Mouse (Mus musculus) heart, embryonic 15.5 days (tissue): ENCODE results near the gene Stag2. TPM values are rescaled to one million over a fixed set of nuclear protein-coding genes. Genes with fewer than 3 reads are reported as not detected.

Experiments
- ATAC-seq: fragments of 200-750 bp; cut with Nextera tagmentation; replicated peaks from 2 replicates; pipeline ENCODE4 v1.8.0; 2017; ENCODE audit warnings: low read depth, moderate TSS enrichment; ENCODE audit not compliant: insufficient number of reproducible peaks, insufficient read depth, low FRiP score
- H3K27ac ChIP-seq: fragments of 300-500 bp; sonication (generic); 2 replicates; pipeline ENCODE4 v1.5.1; 2015; ENCODE audit warnings: mild to moderate bottlenecking, inconsistent platforms
- H3K27me3 ChIP-seq: fragments of 300-500 bp; sonication (generic); 2 replicates; pipeline ENCODE4 v1.6.1; 2015; ENCODE audit warnings: inconsistent platforms
- H3K36me3 ChIP-seq: fragments of 300-500 bp; sonication (generic); 2 replicates; pipeline ENCODE4 v1.6.1; 2015; ENCODE audit warnings: mild to moderate bottlenecking, inconsistent platforms
- H3K4me1 ChIP-seq: fragments of 300-500 bp; sonication (generic); replicated peaks from 2 replicates; pipeline ENCODE4 v1.6.1; 2015; ENCODE audit warnings: inconsistent platforms
- H3K4me2 ChIP-seq: fragments of 300-500 bp; sonication (generic); 2 replicates; pipeline ENCODE4 v1.6.1; 2015; ENCODE audit warnings: inconsistent platforms, mild to moderate bottlenecking, moderate library complexity
- H3K4me3 ChIP-seq: fragments of 300-500 bp; sonication (generic); 2 replicates; pipeline ENCODE4 v1.5.1; 2015; ENCODE audit warnings: mild to moderate bottlenecking, inconsistent platforms
- H3K9ac ChIP-seq: fragments of 300-500 bp; sonication (generic); 2 replicates; pipeline ENCODE4 v1.6.1; 2015; ENCODE audit warnings: mild to moderate bottlenecking, inconsistent platforms
- H3K9me3 ChIP-seq: fragments of 300-500 bp; sonication (generic); replicated peaks from 2 replicates; pipeline ENCODE4 v1.6.1; 2016; ENCODE audit warnings: inconsistent platforms
- WGBS: fragments of 180-500 bp; shearing (Covaris S2); methylation state at CpG from one replicate; pipeline ENCODE4 v1.1.7; 2015; ENCODE audit warnings: mixed read lengths; 5-methylcytosine and 5-hydroxymethylcytosine counted together
- polyA plus RNA-seq: library from polyadenylated mRNA; unstranded; fragments of >200 nt; fragmentation: Nextera tagmentation; extraction: Ambion mirVana; gene quantifications from 2 replicates; pipeline ENCODE4 v1.2.1, GENCODE M21; 2015

Gene Stag2
- polyA plus RNA-seq = 27.7 and 28.2 TPM in 2 replicates

DNA sequence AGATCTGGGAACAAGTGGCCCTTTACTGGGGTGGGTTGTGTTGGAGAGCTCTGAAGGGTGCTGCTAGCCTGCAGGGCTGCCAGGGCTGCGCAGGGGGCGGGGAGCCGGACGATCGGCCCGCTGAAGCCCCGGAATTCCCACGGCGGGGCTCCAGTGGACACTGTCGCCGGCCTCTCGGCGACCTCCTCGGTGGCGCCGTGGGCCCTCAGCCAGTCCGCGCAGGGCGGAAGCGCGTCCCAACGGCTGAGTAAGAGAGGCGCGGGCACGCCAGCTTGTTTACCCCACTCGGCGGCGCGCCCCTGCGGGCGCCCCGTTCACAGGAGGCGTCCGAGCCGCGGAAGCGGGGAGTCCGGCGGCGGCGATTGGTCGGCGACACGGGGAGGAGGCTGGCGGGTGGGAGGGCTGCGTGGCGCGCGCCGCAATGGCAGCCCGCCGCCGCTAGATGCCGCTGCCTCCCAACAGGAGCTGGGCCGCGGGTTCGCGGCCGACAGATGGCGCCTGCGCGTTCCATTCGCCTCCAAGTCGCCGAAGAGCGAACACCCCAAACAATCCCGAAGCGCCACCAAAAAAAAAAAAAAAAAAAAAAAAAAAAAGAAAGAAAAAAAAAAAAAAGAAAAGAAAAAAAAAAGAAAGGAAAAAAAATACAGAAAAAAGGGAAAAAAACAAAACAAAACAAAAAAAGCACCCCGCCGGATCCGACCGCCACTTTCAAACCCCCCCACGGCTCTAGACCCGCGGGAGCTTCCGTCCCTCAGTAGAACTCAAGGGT, at the start of gene Stag2:
Gene Stag2 (plus strand): TSS at position 530 of the 769 bp plus-strand sequence.
- peak; percentile 82 for ATAC-seq
- 4% methylated on average over 52 of the region's 76 CpGs for WGBS
- H3K27me3 ChIP-seq = no peaks in the 10 kb centered on the region

DNA sequence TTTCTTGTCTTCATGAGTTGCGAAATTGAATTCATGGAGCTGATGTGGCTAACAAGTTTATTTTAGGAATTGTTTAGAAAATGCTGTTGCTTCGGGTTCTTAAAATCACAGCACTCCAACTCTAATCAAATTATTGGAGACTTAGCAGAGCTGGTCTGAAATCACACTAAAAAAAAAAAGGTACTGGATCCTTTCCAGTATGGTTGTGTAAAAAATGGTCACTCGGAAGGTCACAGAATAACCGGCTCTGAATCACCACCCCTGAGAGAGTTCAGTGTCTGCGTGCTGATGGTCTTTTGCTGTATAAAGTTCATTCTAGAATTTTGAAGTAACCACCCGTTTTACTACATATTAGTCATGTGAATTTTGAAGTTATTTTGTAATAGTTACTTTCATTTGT, 42.0 kb upstream of the Stag2 start:
- no peak overlapping the region for H3K9ac ChIP-seq
- ATAC-seq = no peak

More for the DNA sequence above, at the start of gene Stag2:
- Histone ChIP-seq H3K9ac (peak within 1 kb of the TSS; percentile 92), H3K4me3 (peak within 1 kb of the TSS; percentile 69), H3K36me3 (no peaks in the 10 kb centered on the region), H3K4me1 (peaks cover 4% of the 10 kb centered on the region), H3K9me3 (no peaks in the 10 kb centered on the region), H3K27ac (peak within 1 kb of the TSS; percentile 99), H3K4me2 (peak within 1 kb of the TSS; percentile 56)

DNA sequence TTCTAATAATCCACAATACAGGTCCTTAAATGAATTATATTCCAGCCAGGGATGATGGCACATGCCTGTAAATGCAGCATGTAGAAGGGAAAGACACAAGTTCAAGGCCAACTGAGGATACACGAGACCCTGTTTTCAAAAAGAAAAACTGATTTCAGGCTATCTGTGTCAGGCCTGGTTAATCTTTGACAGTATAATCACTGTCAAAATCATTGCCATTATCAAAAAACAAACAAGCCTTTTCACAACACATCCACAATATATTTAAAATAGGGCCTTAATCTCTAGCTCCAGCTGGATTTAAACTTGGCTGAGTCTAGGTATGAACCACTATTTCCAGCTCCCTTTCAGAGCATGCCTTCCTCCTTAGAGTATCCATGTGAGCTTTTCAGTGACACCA, 38.5 kb upstream of the Stag2 start:
- H3K36me3 ChIP-seq = peaks cover 16% of the 10 kb centered on the region
- ATAC-seq = no peak
- no peak overlapping the region for H3K9ac ChIP-seq
- no peak overlapping the region for H3K27ac ChIP-seq
- H3K4me3 ChIP-seq = no peak overlapping the region
- no peak overlapping the region for H3K4me2 ChIP-seq
- H3K9me3 ChIP-seq = no peaks in the 10 kb centered on the region
- H3K27me3 ChIP-seq = no peaks in the 10 kb centered on the region
- 79% methylated on average over 1 of the region's 1 CpGs for WGBS
- H3K4me1 ChIP-seq = no peaks in the 10 kb centered on the region

More for the DNA sequence above, 42.0 kb upstream of the Stag2 start:
- Histone ChIP-seq H3K36me3 (peaks cover 29% of the 10 kb centered on the region), H3K27ac (no peak overlapping the region), H3K9me3 (no peaks in the 10 kb centered on the region), H3K4me3 (no peak overlapping the region), H3K4me1 (no peaks in the 10 kb centered on the region), H3K4me2 (no peak overlapping the region), H3K27me3 (no peaks in the 10 kb centered on the region)
- WGBS = 81% methylated on average over 6 of the region's 6 CpGs

DNA sequence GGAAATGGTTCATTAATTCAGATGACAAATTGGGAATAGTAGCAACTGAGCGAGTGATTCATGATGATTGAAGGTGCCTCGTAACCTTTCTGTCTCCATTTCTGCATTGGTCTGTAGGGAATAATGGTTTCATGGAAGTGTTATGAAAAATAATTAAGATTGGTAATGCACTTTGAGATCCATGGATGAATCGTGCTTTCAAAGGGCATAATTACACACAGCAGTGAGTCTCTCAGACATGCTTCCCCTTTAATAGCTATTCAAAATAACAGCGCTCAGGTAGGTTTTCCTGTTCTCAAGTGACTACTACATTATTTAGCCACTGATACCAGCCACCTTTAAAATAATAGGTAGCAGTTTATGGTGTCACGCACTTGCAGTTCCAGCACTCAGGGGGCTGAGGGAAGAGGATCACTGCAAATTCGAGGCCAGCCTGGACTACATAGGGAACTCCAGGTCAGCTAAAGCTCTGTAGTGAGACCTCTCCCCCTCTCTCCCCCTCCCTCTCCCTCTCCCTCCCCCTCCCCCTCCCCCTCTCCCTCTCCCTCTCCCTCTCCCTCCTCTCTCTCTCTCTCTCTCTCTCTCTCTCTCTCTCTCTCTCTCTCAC, 29.6 kb upstream of the Stag2 start:
- Histone ChIP-seq H3K4me1 (no peaks in the 10 kb centered on the region), H3K27ac (no peak overlapping the region), H3K4me3 (no peak overlapping the region), H3K4me2 (no peak overlapping the region), H3K9me3 (no peaks in the 10 kb centered on the region), H3K36me3 (no peaks in the 10 kb centered on the region), H3K27me3 (no peaks in the 10 kb centered on the region), H3K9ac (no peak overlapping the region)
- 75% methylated on average over 6 of the region's 6 CpGs for WGBS
- ATAC-seq = no peak

DNA sequence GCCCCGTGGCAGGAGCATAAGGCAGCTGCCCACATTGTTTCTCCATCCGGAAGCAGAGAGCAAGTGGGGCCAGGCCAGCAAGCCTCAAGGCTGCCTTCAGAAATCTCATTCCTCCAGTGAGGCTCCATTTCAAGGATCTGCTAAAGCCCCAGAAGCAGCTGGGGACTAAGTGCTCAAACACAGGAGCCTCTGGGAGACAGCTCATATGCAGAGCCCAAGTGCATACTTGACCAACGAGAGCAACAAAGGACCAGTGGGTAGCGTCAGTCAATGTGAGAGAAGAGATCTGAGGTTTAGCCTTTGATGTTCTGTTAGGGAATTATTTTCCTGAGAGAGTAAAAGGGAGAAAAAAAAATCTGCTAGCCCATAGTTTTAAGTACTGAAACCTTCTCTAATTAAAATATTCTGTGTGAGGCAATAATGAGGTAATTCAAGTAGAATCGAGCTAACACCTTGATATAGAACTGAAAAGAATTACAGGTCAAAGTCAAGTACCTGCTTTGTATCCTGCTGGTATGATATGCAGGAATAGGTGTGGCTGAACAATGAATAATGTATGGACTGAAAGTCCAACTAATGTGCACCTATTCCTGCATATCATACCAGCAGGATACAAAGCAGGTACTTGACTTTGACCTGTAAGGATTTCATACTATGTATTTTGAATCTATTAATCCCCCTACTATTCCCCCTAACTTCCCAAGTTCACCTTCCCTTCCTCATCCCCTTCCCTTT, 24.0 kb upstream of the Stag2 start:
- WGBS = 66% methylated on average over 5 of the region's 5 CpGs
- ATAC-seq = no peak
- H3K9ac ChIP-seq = no peak overlapping the region
- no peak overlapping the region for H3K4me3 ChIP-seq
- H3K4me2 ChIP-seq = no peak overlapping the region
- no peaks in the 10 kb centered on the region for H3K4me1 ChIP-seq
- H3K27ac ChIP-seq = no peak overlapping the region
- H3K9me3 ChIP-seq = no peaks in the 10 kb centered on the region
- no peaks in the 10 kb centered on the region for H3K27me3 ChIP-seq
- H3K36me3 ChIP-seq = no peaks in the 10 kb centered on the region

DNA sequence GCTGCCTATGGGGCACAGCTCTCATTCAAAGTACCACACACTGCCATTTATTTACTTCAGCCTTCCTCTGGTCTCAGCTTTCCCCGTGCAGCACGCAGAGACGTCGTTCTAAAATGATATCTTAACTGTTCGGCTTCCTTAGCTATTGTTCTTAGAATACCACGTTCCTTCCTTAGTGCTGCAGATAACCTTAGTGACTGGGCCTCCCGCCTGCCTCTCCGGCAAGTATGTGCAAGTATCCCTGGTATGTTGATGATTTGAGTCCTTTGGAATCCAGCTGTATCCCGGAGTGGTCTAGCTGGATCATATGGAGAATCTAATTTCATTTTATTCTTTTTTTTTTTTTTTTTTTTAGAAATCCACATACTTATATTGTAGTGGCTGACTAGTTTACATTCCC, 9.2 kb upstream of the Stag2 start:
- 22% methylated on average over 9 of the region's 9 CpGs for WGBS
- no peaks in the 10 kb centered on the region for H3K9me3 ChIP-seq
- H3K4me1 ChIP-seq = no peaks in the 10 kb centered on the region; the same call in 1 of the 2 replicates
- H3K36me3 ChIP-seq = no peaks in the 10 kb centered on the region
- peak; percentile 79 for ATAC-seq
- H3K4me2 ChIP-seq = peak overlapping the region; percentile 18; the same call in 1 of the 2 replicates
- H3K4me3 ChIP-seq = no peak overlapping the region
- H3K27me3 ChIP-seq = no peaks in the 10 kb centered on the region
- no peak overlapping the region for H3K9ac ChIP-seq
- H3K27ac ChIP-seq = peak overlapping the region; percentile 74

DNA sequence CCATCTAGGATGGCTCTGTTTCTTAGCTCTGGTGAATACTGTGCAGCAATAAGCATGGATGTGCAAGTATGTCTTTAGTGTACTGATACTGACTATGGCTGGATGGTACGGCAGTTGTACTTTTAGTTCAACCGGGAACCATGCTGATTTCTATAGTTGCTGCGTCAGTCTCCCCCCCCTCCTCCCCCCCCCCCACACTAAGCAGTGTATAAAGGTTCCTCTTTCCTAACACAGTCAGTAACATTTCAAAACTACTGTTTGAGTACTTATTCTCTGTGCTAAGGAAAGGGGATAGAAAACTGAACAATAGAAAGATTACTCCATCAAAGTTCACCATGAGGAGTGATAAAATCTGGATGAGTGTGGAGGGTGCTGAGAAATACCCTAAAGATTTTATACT, 6.5 kb upstream of the Stag2 start:
- H3K4me1 ChIP-seq = no peaks in the 10 kb centered on the region; the same call in 1 of the 2 replicates
- H3K27me3 ChIP-seq = no peaks in the 10 kb centered on the region
- H3K4me2 ChIP-seq = no peak overlapping the region
- 80% methylated on average over 3 of the region's 3 CpGs for WGBS
- no peaks in the 10 kb centered on the region for H3K9me3 ChIP-seq
- no peak overlapping the region for H3K27ac ChIP-seq
- no peak overlapping the region for H3K9ac ChIP-seq
- H3K4me3 ChIP-seq = no peak overlapping the region
- H3K36me3 ChIP-seq = no peaks in the 10 kb centered on the region
- ATAC-seq = no peak

DNA sequence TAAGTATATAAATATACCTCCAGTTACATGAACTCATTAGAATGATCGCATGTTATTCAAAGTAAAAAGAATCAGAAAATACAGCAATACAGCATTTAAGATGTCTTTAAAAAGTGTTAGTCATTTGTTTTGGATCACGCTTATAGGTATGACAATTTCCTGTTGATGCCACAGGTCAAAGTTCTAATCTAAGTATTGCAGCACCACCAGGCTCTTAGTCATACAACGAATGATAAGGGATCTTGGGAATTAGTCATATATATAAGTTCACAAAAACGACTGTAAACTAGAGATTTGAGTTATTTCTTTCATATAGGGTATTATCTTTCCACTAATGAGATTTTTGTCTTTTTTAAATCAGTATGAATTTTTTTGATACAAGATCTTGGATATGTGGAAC, 5.1 kb upstream of the Stag2 start:
- ATAC-seq = no peak
- WGBS = 67% methylated on average over 4 of the region's 4 CpGs
- H3K36me3 ChIP-seq = no peaks in the 10 kb centered on the region
- no peak overlapping the region for H3K27ac ChIP-seq
- H3K9me3 ChIP-seq = no peaks in the 10 kb centered on the region
- no peak overlapping the region for H3K4me2 ChIP-seq
- H3K27me3 ChIP-seq = no peaks in the 10 kb centered on the region
- H3K4me3 ChIP-seq = no peak overlapping the region
- no peak overlapping the region for H3K9ac ChIP-seq
- peaks cover 4% of the 10 kb centered on the region for H3K4me1 ChIP-seq

DNA sequence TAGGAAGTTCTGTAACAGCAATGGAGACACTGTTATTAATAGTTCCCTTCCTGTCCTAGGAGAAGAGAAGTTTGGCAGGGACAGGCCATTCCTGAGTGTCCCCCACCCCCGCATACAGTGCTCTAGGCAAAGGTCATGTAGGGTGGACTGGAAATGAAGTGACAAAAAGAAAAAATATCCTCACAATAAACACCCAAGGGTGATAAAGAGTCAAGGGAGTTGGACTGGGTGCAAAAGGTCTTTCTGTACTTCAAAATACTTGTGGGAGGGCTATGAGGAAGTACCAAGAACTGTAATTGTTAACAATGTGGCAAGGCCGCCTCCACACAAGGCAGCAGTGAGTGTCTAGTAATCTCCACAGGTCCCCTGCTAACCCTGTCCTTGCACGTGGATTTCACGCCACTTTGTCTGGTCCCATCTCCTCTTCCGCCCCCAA, 1.1 kb upstream of the Stag2 start:
- H3K4me1 ChIP-seq = peaks cover 4% of the 10 kb centered on the region
- ATAC-seq = no peak
- peak overlapping the region; percentile 95 for H3K27ac ChIP-seq
- WGBS = 29% methylated on average over 5 of the region's 5 CpGs
- H3K36me3 ChIP-seq = no peaks in the 10 kb centered on the region
- H3K9ac ChIP-seq = no peak overlapping the region
- H3K27me3 ChIP-seq = no peaks in the 10 kb centered on the region
- peak overlapping the region; percentile 56 for H3K4me2 ChIP-seq
- no peaks in the 10 kb centered on the region for H3K9me3 ChIP-seq
- peak overlapping the region; percentile 52 for H3K4me3 ChIP-seq

DNA sequence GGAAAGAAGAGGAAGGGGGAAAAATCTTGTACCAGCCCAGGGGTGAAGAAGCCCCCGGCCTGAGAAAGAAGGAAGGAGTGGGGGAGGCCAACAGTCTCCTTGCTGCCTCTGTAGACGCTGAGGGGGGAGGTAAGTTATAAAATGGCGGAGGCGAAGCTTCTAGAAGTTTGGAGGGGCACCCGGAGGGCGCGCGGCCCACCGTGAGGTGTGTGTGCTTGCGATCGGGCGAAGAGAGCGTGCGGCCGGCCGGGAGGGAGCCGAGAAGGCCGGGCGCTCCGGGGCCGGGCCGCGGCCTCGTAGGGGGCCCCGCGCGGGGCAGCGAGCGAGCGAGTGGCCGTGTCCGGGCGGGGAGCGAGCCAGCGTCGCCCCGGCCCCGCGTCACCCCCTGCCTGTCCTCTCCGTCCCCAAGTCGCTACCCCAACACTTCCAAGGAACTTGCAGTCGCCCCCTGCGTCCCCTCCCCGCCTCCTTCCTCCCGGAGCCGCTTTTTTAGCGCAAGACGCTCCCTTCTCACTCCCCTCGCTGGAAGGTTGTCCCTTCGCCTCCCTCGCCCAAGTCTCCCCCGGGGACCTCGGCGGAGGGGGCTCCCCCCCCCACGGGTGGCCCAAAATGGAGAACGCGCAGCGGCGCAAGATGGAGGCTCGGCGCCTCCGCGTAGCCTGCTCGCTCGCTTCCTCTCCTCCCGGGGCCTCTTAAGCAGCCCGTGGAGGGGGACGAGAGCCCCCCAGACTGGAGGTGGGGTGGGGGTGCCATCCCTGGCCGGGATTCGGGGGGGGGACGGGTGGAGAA, 634 bp downstream of the Stag2 start:
- peak; percentile 38 for ATAC-seq
- H3K27me3 ChIP-seq = no peaks in the 10 kb centered on the region
- peak overlapping the region; percentile 99 for H3K27ac ChIP-seq
- H3K4me1 ChIP-seq = peaks cover 4% of the 10 kb centered on the region
- H3K4me2 ChIP-seq = peak overlapping the region; percentile 55
- 19% methylated on average over 65 of the region's 71 CpGs for WGBS
- H3K9me3 ChIP-seq = no peaks in the 10 kb centered on the region
- H3K9ac ChIP-seq = peak overlapping the region; percentile 92
- H3K4me3 ChIP-seq = peak overlapping the region; percentile 69
- H3K36me3 ChIP-seq = no peaks in the 10 kb centered on the region
